Mouse (Mus musculus): ENCODE results near the gene Klhl5. TPM values are rescaled to one million over a fixed set of nuclear protein-coding genes. Genes with fewer than 3 reads are reported as not detected.
A peak's percentile ranks its signal among the peaks of the same experiment; 100 is the strongest.

Klhl5 gene
- polyA plus RNA-seq, 1 experiment from 2014 or later = 32.0 TPM

- no peak for TF ChIP-seq CTCF (IDR thresholded peaks at IDR 0.05)
- DNase-seq (ENCODE audit: low read depth, low spot score) = no peak
- no peaks in the 10 kb centered on the region for H3K27me3 ChIP-seq
- in situ Hi-C loops (cut with MboI; ENCODE audit: low pct_unique_long_range_greater_than_20kb) = no loop called here
- no peak for ATAC-seq
- POLR2A ChIA-PET = interaction anchor here (0.6 kb wide), 1 partner anchor 170 kb away, joined by 3 read pairs; no protein-coding TSS in a partner anchor
- CTCF ChIA-PET = interaction anchor here (0.9 to 1.6 kb wide), 3 partner anchors 9 to 17 kb away, joined by 3 to 4 read pairs (median 4); no protein-coding TSS in a partner anchor
These were observed 84.3 kb downstream of the Klhl5 start for GRCm38 (mm10) chr5:65191601-65192000.

- POLR2A ChIA-PET = interaction anchor here (0.7 kb wide), 1 partner anchor 183 kb away, joined by 3 read pairs; no protein-coding TSS in a partner anchor
- ATAC-seq (peak; percentile 73), DNase-seq (ENCODE audit: low read depth, low spot score) (peak; percentile 72)
- CTCF ChIA-PET = interaction anchor here (0.9 to 1.3 kb wide), 3 partner anchors 14 to 191 kb away, joined by 3 read pairs; no protein-coding TSS in a partner anchor
- in situ Hi-C loops (cut with MboI; ENCODE audit: low pct_unique_long_range_greater_than_20kb) = no loop called here
- H3K27me3 ChIP-seq = no peaks in the 10 kb centered on the region
- no peak for TF ChIP-seq CTCF (IDR thresholded peaks at IDR 0.05)
These were observed 87.1 kb downstream of the Klhl5 start for GRCm38 (mm10) chr5:65194441-65194840.

- H3K27me3 ChIP-seq = no peaks in the 10 kb centered on the region
- POLR2A ChIA-PET = interaction anchor here (1.0 to 1.1 kb wide), 2 partner anchors 35 to 196 kb away, joined by 3 to 4 read pairs; no protein-coding TSS in a partner anchor
- DNase-seq (ENCODE audit: low read depth, low spot score) (peak; percentile 98), ATAC-seq (peak; percentile 98)
- CTCF ChIA-PET = interaction anchor here (0.6 to 1.9 kb wide), 5 partner anchors 10 to 316 kb away, joined by 3 to 5 read pairs (median 4); no protein-coding TSS in a partner anchor
- in situ Hi-C loops (cut with MboI; ENCODE audit: low pct_unique_long_range_greater_than_20kb) = loop anchor here (10.0 kb wide), 1 partner anchor 315 kb away; no protein-coding TSS in a partner anchor
- no peak for TF ChIP-seq CTCF (IDR thresholded peaks at IDR 0.05)
These were observed 92.2 kb downstream of the Klhl5 start, which contains the start of gene Wdr19 for GRCm38 (mm10) chr5:65199346-65200128. Gene Wdr19 (plus strand): TSS chr5:65199696.

- no peak for DNase-seq (ENCODE audit: low read depth, low spot score)
- POLR2A ChIA-PET = interaction anchor here (0.6 kb wide), 1 partner anchor 113 kb away, joined by 4 read pairs; no protein-coding TSS in a partner anchor
These were observed 97.4 kb downstream of the Klhl5 start for GRCm38 (mm10) chr5:65204726-65205125.

DNA sequence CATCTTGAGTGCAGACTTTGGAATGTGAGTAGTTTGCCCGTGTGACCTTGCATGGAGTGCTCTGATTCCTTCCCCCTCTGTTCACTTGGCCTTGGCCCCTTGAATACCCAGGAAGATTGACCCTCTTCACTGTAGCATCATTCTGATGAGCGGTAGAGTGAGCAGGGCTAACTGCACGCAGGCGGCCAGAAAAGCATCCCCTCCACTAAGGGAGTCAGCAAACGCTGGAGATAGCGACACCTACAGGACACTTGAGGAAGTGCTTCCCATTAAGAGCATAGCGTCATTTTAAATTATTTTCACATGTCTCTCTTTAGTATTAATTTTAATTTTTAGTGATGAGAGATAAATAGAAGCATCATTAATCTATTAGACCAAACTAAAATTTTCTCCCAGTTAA, 106.0 kb downstream of the Klhl5 start:
- ATAC-seq (no peak), DNase-seq (ENCODE audit: low read depth, low spot score) (no peak)
- POLR2A ChIA-PET = no interaction called here
- CTCF ChIA-PET = interaction anchor here (0.8 to 2.9 kb wide), 10 partner anchors 8 to 220 kb away, joined by 3 to 15 read pairs (median 4); partner anchors contain the start of gene Wdr19
- TF ChIP-seq CTCF (IDR thresholded peaks at IDR 0.05) = peak; percentile 96
- in situ Hi-C loops (cut with MboI; ENCODE audit: low pct_unique_long_range_greater_than_20kb) = no loop called here
- no peaks in the 10 kb centered on the region for H3K27me3 ChIP-seq

More at GRCm38 (mm10) chr5:65204726-65205125, 97.4 kb downstream of the Klhl5 start:
- ATAC-seq = no peak
- no peak for TF ChIP-seq CTCF (IDR thresholded peaks at IDR 0.05)
- in situ Hi-C loops (cut with MboI; ENCODE audit: low pct_unique_long_range_greater_than_20kb) = loop anchor here (5.0 to 10.0 kb wide), 2 partner anchors 202 to 320 kb away; no protein-coding TSS in a partner anchor
- no peaks in the 10 kb centered on the region for H3K27me3 ChIP-seq
- CTCF ChIA-PET = interaction anchor here (1.6 kb wide), 1 partner anchor 201 kb away, joined by 3 read pairs; no protein-coding TSS in a partner anchor

Other genes with a start within 250 kb of the Klhl5 start
- gene Tlr1, start 174.0 kb upstream of the Klhl5 start, polyA plus RNA-seq (2021) = 1.2 TPM
- 1.6 TPM for gene Tlr6, start 147.4 kb upstream of the Klhl5 start, polyA plus RNA-seq (2021)
- gene Fam114a1, start 137.5 kb upstream of the Klhl5 start, polyA plus RNA-seq (2021) = 29.7 TPM
- gene Tmem156, start 15.4 kb upstream of the Klhl5 start, polyA plus RNA-seq (2021) = not detected
- 29.2 TPM for gene Wdr19, start 92.2 kb downstream of the Klhl5 start, polyA plus RNA-seq (2021)
- gene Rfc1, start 228.1 kb downstream of the Klhl5 start, polyA plus RNA-seq (2021) = 50.2 TPM
- gene Klb, start 240.8 kb downstream of the Klhl5 start, polyA plus RNA-seq (2021) = 0.05 TPM

Measured in Patski (cell line).